Mouse (Mus musculus) left cerebral cortex, postnatal 14 days (tissue): Measurements from ENCODE around the gene Mpg. TPM values are rescaled to one million over a fixed set of nuclear protein-coding genes. Genes with fewer than 3 reads are reported as not detected.

ENCODE experiments used
- DNase-seq, 2 experiments: peaks; one replicate each; pipeline ENCODE4 v3.0.0; 2021 to 2022; ENCODE audit warnings: low spot score in 2 of 2, mixed read lengths in 1 of 2
- intact Hi-C: fragments of 180-260 bp; cut with DNase I; formaldehyde crosslinking; loops from one replicate; pipeline ENCODE4 v1.15.1; 2025
- total RNA-seq, 2 experiments: library from RNA; stranded (reverse); gene quantifications; 2 replicates each; pipeline ENCODE4 v1.2.3; 2021

The Mpg gene
- total RNA-seq, 2 experiments from 2014 or later = 18.7 to 20.5 TPM

GRCm38 (mm10) chr11:32225222-32226104 is 842 bp upstream of the Mpg start:
- no peak for DNase-seq
- intact Hi-C loops = loop anchor here (10.0 kb wide), 1 partner anchor 551 kb away; the partner anchor contains the start of gene Bod1

DNA sequence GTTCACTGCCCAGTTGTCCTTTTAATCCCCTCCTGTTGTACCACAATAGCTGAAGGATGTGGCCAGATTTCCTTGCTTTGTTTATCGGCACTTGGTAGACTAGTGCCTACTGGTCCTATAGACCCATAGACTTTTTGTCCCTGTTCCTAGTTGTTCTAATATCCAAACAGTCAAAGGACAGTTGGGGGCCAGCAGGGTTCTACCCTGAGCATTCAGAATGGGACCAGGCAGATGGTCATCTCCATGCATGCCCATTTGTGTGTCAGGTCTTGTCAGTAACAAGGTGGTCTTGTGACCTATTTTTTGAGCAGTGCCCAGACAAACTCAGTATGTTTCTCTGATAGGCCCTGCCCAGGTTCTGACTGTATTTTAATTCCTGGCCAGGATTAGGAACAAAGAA is 736 bp downstream of the Mpg start:
- intact Hi-C loops = loop anchor here (10.0 kb wide), 1 partner anchor 552 kb away; the partner anchor contains the start of gene Bod1
- DNase-seq = no peak

DNA sequence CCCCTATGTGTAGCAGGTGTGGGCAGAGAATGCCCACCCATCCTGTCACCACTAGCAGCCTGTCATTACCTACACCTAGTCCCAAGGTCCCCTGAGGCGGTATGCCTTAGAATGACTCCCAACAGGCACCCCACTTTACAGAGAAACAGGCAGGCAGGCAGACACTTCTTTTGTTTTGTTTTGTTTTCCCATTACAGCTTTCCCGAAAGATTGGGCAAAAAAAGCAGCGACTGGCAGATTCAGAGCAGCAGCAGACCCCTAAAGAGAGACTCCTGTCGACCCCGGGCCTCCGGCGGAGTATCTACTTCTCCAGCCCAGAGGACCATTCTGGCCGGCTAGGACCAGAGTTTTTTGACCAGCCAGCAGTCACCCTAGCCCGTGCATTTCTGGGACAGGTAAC is 1.2 kb downstream of the Mpg start:
- no peak for DNase-seq
- intact Hi-C loops = loop anchor here (10.0 kb wide), 1 partner anchor 553 kb away; the partner anchor contains the start of gene Bod1

DNA sequence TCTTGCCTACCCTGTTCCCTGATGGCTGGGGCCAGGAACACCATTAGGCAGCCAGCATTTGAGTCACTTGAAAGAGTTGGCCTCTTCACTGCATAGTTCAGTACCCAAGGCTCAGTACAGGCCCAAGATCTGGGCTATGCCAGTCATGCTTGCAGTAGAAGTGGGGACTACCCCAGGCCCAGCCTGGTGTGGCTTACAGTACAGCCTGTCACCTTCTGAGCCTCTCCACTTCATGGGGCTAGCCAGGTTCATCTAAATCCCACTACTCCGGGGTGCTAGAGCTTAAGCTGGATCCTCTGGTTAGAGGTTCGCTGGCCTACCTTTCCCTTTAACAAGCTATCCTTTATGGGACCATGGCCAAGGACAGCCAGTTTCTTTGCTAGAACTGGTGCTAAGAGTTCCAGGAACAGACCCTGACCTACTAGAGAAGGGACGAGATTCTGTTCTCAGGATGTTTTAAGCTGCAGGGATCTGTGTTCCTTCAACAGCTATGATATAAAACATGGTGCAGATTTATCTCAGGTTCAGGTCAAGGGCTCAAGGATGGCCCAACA is 2.1 kb downstream of the Mpg start:
- DNase-seq = no peak
- intact Hi-C loops = loop anchor here (10.0 kb wide), 1 partner anchor 554 kb away; the partner anchor contains the start of gene Bod1

- peak; percentile 67 to 87 for DNase-seq
- intact Hi-C loops = no loop called here
These were observed 3.9 kb downstream of the Mpg start for GRCm38 (mm10) chr11:32230220-32230619.

- intact Hi-C loops = no loop called here
- peak in 1 of 2 experiments; percentile 47 for DNase-seq
These were observed 4.8 kb downstream of the Mpg start for GRCm38 (mm10) chr11:32231125-32231524.

DNA sequence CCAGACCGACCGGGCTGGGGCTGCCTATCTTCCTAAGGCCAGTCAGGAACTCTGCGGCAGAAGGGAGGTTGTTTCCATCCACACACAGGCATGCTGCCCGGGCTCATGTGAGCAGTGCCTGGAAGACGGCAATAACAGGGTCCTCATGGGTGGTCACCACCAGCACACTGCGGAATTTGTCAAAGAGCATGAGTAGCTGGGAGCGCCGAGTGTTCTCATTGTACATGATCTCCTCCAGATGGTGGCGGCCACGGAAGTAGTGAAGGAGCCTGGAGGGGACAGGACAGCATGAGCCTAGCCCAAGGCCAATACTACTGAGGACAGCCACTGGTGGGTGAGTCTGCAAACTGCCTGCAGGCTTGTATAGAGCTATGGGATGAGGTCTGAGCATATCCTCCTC is 6.5 kb downstream of the Mpg start:
- DNase-seq = no peak
- intact Hi-C loops = no loop called here

DNA sequence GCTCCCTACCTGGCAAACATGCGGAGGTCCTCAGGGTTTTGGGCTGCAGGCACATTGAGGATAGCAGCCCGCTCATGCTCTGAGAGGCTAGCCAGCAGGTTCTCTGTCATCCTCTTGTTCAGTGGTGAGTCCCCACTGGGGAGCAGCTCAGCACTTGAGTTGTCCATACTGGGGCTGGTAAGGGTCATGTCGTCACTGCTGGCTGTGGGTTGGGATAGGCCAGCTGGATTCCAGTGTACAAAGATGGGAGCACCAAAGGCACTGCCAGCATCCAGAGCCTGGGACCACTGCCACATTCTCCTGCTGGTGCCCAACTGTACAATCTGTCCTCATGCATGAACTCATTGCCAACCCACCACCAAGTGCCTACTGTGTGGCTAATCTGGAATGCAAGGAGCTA is 7.6 kb downstream of the Mpg start:
- intact Hi-C loops = no loop called here
- no peak for DNase-seq

DNA sequence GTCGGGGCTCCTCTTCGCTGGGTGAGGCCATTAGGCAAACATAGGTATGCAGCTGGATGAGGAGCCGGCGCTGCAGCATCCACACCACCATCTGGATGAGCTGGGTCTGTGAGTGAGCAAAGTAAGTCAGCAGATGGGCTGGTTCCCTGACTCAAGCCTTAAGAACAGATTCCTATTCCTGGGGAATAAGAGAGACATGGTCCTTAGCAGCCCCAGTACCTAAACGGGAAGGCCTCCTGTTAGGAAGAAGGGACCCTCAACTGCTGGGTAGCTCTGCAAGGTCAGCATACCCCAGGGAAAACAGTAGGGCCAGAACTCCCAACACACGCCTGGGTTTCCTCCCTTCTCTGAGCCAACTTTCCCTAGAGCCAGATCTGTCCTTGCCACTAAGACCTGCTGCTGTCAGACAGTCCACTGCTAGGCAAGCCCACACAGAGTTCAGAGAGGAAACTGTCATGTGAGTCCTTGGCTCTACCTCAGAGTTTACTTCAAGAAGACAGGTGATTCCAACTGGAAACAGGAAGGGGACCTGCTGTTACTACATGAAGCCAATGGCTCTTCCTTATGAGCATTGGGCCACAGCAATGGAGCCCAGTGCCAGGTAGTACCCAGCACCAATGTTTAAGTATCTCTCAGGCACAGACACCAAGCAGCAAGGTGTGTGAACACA is 8.6 kb downstream of the Mpg start:
- intact Hi-C loops = no loop called here

DNA sequence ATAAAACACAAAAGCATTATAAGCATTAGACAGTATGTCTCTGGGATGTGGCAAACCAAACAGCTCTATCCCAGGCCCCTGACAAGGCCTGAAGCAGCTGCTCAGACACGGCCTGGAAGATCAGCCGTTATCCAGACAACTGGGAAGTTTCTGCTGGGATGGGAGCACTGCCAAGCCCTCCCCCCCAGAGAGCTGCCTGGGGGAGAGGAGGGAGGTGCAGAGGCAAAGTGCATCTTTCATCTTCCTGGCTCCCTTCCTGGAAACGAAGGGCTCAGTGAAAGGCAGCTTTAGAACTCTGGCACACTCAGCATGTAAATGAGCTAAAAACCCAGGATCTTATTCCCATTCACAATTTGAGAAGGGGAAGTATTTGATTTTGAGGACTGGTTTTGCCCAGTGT is 9.3 kb downstream of the Mpg start:
- intact Hi-C loops = no loop called here
- peak; percentile 67 to 77 for DNase-seq

More for the DNA sequence above, 8.6 kb downstream of the Mpg start:
- no peak for DNase-seq

DNA sequence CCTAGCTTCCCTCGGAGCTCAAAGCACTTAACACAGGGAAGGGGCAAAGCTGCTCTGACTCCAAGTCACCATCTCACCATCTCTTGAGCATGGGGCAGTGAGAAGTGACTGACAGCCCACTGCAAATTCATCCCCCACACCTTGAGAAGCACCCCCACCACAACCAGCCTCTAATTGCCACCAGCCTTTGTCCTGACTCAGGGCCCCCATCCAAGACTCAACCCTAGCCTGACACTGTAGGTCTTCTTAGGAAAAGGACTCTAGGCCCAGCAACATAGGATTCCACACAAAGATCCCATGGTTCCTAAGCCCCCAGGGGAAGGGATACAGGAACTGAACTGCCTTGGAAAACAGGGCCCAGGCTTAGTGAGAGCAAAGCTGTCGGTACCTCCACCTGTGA is 9.8 kb downstream of the Mpg start:
- intact Hi-C loops = no loop called here

DNA sequence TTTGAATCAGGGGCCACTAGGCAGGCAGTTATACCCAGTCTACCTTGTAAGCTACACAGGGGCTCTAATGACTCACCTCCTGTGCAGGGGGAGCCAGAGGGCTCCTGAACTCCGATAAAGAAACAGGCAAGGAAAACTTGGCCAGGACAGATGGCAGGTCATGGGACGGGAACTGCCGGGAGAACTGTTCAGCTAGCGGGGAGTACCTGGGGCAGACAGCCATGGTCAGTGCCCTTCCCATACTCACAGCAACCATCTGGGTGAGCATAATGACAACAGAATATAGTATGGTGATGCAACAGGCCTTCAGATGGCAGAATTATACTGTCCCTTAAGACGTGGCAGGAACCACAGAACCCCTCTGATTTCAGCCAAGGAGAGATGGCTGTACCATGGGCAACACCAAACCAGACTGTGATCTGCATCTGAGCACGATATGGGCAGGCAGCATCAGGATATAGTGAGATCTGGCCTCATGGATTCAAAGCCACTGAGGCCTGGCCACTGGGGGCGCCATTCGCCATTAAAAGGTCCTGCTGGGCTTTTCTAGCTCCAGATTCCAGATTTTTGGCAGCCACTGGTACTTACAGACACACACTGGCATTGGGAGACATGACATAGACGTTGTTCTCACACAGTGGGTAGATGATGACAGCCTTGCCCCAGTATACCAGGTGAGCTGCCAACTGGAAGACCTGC is 10.6 kb downstream of the Mpg start:
- peak; percentile 62 to 86 for DNase-seq
- intact Hi-C loops = no loop called here

More for the DNA sequence above, 9.8 kb downstream of the Mpg start:
- DNase-seq = no peak

DNA sequence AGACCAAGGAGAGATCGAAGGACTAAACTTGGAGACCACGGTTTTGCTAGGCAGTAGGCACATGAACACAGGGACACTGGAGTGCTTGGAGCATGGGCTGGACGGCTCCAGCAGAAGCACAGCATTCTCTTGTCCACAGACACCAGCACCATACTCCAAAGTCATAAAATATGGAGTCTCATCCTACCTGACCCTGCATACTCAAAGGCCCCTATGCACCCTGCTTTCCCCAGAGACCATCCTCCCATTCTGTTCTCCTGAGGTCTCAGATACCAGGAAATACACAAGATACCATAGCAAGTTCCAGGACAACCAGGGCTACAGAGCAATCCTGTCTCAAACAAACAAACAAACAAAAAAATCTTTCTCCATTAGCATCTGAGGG is 11.1 kb downstream of the Mpg start:
- intact Hi-C loops = no loop called here
- no peak for DNase-seq

GRCm38 (mm10) chr11:32238093-32238860 is 12.0 kb downstream of the Mpg start:
- DNase-seq = peak; percentile 76 to 77
- intact Hi-C loops = loop anchor here (1.0 to 2.0 kb wide), 2 partner anchors 21 to 55 kb away; no protein-coding TSS in a partner anchor

- no peak for DNase-seq
- intact Hi-C loops = no loop called here
These were observed 15.1 kb downstream of the Mpg start for GRCm38 (mm10) chr11:32241391-32241790.

- DNase-seq = no peak
- intact Hi-C loops = no loop called here
These were observed 15.9 kb downstream of the Mpg start for GRCm38 (mm10) chr11:32242209-32242608.

GRCm38 (mm10) chr11:32243205-32243955 is 17.1 kb downstream of the Mpg start:
- DNase-seq = peak; percentile 51 to 55
- intact Hi-C loops = no loop called here

- no peak for DNase-seq
- intact Hi-C loops = no loop called here
These were observed 17.8 kb downstream of the Mpg start for GRCm38 (mm10) chr11:32244064-32244463.
